Mouse (Mus musculus) B cell, adult 62 days (primary cell): ENCODE measurements around the gene Sumo2. TPM values are rescaled to one million over a fixed set of nuclear protein-coding genes. Genes with fewer than 3 reads are reported as not detected.

ENCODE experiments used
- total RNA-seq: library from RNA; stranded (reverse); gene quantifications from 4 replicates; pipeline ENCODE4 v1.2.4, GENCODE M21; 2023

Sumo2 gene
- 235 to 270 TPM (median 258 TPM) in 4 replicates for total RNA-seq

DNA sequence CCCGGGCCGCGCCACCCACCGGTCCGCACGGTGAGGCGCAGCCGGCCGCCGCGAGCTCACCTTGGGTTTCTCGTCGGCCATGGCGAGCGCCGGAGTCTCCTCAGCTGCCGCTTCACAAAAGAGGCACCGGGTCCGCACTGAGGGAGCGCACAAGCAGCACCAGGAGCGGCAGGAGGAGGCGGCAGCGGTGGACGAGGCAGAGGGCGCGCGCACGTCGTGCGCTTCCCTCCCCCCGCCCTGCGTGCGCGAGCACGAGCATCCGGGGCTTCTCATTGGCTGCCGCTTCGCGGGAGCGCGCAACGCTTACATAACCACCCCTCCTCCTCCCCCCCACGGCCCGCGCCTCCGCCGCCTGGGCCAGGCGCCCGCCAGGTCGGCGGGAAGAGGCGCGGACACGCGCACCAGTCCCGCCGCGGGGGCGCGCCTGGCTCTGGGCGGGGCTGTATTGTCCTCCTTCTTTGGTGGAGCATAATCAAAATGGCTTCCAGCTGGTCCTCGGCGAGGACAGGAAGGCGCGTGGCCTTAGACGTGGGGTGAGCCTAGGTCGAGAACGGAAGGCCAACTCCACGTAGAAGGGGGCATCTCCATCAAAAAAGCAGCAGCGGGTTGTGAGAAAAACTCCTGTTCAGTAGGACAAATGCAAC, at the start of gene Sumo2:
Sumo2 (minus strand) TSS at position 239 of the 644 bp plus-strand sequence.

DNA sequence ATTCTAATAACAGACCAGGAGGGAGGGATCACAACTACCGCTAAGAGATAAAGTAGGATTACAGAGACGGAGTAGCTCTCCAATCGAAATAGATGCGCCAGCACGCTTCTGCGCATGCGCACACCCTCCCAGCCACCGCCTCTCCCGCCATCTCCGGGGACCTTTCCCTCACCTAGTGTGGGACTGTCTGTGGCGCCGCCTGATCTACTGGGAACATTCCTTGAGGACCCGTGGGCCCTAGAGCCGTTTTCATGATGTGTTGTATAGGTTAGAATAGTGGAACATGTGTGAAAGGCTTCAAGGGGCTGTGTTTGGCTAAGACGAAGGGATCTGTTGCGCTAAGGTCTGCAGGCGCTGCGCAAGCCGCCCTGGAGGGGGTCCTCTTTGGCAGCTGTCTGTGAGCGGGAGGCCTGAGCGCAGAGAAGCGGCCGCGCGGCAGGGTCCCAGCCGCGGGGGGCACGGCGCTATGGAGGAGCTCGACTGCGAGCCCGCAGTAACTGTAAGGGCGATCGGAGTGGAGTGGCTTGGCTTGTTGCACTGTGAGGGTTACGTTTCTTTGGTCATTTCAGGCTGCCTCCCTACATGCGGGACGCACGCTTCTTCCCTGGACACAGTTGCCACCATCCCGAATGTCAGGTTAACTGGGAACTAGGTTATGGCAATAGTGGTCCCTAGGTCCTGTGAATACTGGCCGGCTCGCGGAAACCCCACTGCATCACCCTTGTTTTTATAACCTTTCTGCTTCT, 28.2 kb upstream of the Sumo2 start, which contains the start of gene Nup85:
Nup85 (plus strand) TSS at position 371 of the 746 bp plus-strand sequence.

DNA sequence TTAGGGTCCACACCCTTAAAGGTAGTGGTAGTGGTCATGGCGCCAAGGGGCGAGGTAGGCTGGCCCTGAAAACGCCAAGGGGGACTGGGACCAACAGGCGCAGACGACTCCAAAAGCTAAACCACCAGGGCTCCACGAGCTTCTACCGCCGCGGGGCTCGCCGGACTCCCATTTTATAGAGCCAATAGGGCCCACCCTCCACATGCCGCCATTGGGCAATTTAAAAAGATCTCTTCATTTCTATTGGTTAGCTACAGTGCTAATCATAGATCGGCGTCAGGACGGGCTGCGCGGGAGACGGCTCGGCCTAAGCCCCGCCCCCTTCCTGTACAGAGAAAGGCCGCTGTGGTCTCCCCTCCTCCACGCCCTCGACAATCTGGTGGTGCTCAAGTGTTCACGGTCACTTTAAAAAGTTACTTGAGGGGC, 21.8 kb downstream of the Sumo2 start, which contains the start of gene Jpt1:
Jpt1 (minus strand) TSS at position 150 of the 426 bp plus-strand sequence.

DNA sequence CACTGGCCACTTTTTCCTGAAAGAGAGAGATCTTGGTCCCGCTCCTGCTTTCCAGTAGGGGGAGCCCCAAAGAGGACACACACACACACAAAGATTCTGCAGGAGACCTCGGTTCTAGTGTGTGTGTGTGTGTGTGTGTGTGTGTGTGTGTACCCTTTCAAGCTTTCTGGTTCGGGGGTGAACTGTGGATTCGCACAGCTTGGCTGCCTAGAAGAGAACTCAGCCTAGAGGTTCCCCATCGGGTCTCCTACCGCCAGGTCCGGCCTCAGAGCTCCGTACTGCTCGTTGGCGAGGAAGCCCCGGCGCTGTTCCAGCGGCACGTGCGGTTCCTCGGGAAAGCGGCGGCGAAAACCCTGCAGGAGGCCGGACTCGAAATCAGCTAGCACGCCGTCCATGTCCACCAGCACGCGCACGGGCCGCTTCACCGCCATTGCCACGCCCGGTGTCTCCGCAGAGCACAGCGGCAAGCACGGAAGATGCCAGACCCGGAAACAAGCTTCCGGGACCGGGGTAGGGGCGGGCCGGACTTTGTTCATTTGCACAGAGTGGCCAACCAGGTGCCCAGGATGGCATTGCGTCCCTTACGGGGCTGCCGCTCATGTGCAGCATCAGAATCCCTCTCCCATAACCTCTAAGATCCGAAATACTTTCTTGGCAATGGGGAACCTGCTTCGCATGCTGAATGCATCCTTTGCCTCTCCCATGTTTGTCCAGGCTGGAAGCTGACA, 44.6 kb downstream of the Sumo2 start, which contains the start of gene Nt5c:
Nt5c (minus strand) TSS at position 507 of the 728 bp plus-strand sequence.

DNA sequence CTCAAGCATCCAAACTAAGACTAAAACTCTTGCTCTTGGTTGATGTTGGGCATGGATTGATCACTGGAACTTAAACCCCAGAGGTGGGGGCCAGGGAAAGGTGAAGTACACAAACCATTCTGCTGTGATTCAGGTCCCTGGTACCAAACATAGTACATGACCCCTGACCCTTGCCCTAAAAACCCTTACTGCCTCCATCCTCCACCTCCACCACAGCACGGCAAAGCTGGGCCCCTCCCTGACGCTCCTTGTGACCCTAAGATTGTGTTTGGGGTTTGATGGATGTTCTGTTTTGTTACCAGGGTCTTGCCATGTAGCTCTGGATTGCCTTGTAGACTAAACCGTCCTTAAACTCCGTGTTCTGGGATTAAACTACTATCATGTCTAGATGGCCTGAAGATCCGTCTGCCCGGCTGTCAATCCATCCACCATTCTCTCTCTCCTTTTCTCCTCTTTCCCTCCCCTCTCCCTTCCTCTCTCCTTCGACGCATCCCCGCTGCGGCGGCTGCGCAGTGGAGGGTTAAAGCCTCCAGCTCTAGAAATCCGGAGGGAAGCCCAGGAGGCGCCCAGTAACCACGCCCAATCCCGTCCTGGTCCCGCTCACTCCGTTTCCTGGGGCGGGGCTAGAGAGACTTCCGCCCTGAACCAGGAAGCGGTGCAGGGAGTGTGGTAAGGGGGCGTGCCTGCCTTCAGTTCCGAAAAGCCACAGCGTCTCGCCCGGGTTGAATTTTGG, 60.9 kb downstream of the Sumo2 start, which contains the start of gene Armc7:
Armc7 (plus strand) TSS at position 643 of the 733 bp plus-strand sequence.

Other genes starting within 250 kb of the Sumo2 start
- gene Fads6, start 238.6 kb downstream of the Sumo2 start, total RNA-seq, result 0.16 to 0.24 TPM in 2 of 4 replicates, not detected in the others
- gene Otop2, start 229.1 kb downstream of the Sumo2 start, total RNA-seq, result not detected in 4 replicates
- gene Ush1g, start 214.2 kb downstream of the Sumo2 start, total RNA-seq, result not detected in 4 replicates
- gene Otop3, start 201.5 kb downstream of the Sumo2 start, total RNA-seq, result not detected in 4 replicates
- gene Hid1, start 168.5 kb downstream of the Sumo2 start, total RNA-seq, result 0.35 to 1.2 TPM (median 1.1 TPM) in 3 of 4 replicates, not detected in the other
- gene Cdr2l, start 154.4 kb downstream of the Sumo2 start, total RNA-seq, result not detected in 4 replicates
- 33.8 to 53.7 TPM (median 46.1 TPM) in 4 replicates for gene Mrpl58, start 132.5 kb downstream of the Sumo2 start, total RNA-seq
- gene Atp5h, start 116.3 kb downstream of the Sumo2 start, total RNA-seq, result 166 to 192 TPM (median 181 TPM) in 4 replicates
- gene Kctd2, start 116.1 kb downstream of the Sumo2 start, total RNA-seq, result 38.3 to 48.6 TPM (median 42.8 TPM) in 4 replicates
- 0.29 TPM in 1 of 4 replicates, not detected in the others for gene Trim80, start 95.7 kb downstream of the Sumo2 start, total RNA-seq
- not detected in 4 replicates for gene Slc16a5, start 73.8 kb downstream of the Sumo2 start, total RNA-seq
- gene Armc7, start 60.6 kb downstream of the Sumo2 start, total RNA-seq, result 7.5 to 9.9 TPM (median 9.5 TPM) in 4 replicates
- gene Nt5c, start 44.4 kb downstream of the Sumo2 start, total RNA-seq, result 67.1 to 79.0 TPM (median 74.4 TPM) in 4 replicates
- 191 to 199 TPM (median 195 TPM) in 4 replicates for gene Jpt1, start 21.9 kb downstream of the Sumo2 start, total RNA-seq
- 59.2 to 77.9 TPM (median 72.2 TPM) in 4 replicates for gene Nup85, start 28.2 kb upstream of the Sumo2 start, total RNA-seq
- gene Mrps7, start 67.6 kb upstream of the Sumo2 start, total RNA-seq, result 33.1 to 37.1 TPM (median 35.2 TPM) in 4 replicates
- gene Gga3, start 67.8 kb upstream of the Sumo2 start, total RNA-seq, result 87.2 to 113 TPM (median 112 TPM) in 4 replicates
- 279 to 298 TPM (median 291 TPM) in 4 replicates for gene Mif4gd, start 76.7 kb upstream of the Sumo2 start, total RNA-seq
- gene Slc25a19, start 92.0 kb upstream of the Sumo2 start, total RNA-seq, result 88.3 to 104 TPM (median 93.1 TPM) in 4 replicates
- gene Grb2, start 172.3 kb upstream of the Sumo2 start, total RNA-seq, result 280 to 374 TPM (median 338 TPM) in 4 replicates
- 44.2 to 57.0 TPM (median 51.8 TPM) in 4 replicates for gene Tmem94, start 229.2 kb upstream of the Sumo2 start, total RNA-seq